Mouse (Mus musculus): ENCODE data around the gene Gm973. TPM values are rescaled to one million over a fixed set of nuclear protein-coding genes. Genes with fewer than 3 reads are reported as not detected.

Gm973 gene
- polyA plus RNA-seq, 1 experiment from 2014 or later, result 10.3 TPM

- Histone ChIP-seq H3K4me3 (replicated peaks; ENCODE audit: low read depth, low read length) (no peak overlapping the region), H3K9ac (replicated peaks; ENCODE audit: low read length) (no peak overlapping the region), H3K4me2 (ENCODE audit: low read length) (no peak overlapping the region), H3K9me3 (ENCODE audit: control insufficient read depth, low read length) (no peaks in the 10 kb centered on the region), H3K27me3 (ENCODE audit: control insufficient read depth, insufficient read depth, low read length) (no peaks in the 10 kb centered on the region), H3K27ac (replicated peaks; ENCODE audit: low read depth, low read length) (no peak overlapping the region), H3K36me3 (ENCODE audit: control insufficient read depth, insufficient read depth, low read length) (no peaks in the 10 kb centered on the region), H3K4me1 (ENCODE audit: control insufficient read depth, insufficient read depth, low read length) (no peaks in the 10 kb centered on the region)
- DNase-seq, result no peak
- 71% methylated on average over 5 of the region's 5 CpGs for WGBS
- ATAC-seq (ENCODE audit: low FRiP score, low TSS enrichment), result no peak
These were observed 92.9 kb downstream of the Gm973 start for GRCm38 (mm10) chr1:59608920-59609319.

- 86% methylated on average over 4 of the region's 4 CpGs for WGBS
- no peak overlapping the region for H3K9ac ChIP-seq (replicated peaks; ENCODE audit: low read length)
- ATAC-seq (ENCODE audit: low FRiP score, low TSS enrichment) (no peak), DNase-seq (no peak)
- H3K4me3 ChIP-seq (replicated peaks; ENCODE audit: low read depth, low read length), result no peak overlapping the region
- H3K4me1 ChIP-seq (ENCODE audit: control insufficient read depth, insufficient read depth, low read length), result no peaks in the 10 kb centered on the region
- no peak overlapping the region for H3K27ac ChIP-seq (replicated peaks; ENCODE audit: low read depth, low read length)
- H3K36me3 ChIP-seq (ENCODE audit: control insufficient read depth, insufficient read depth, low read length), result no peaks in the 10 kb centered on the region
- H3K27me3 ChIP-seq (ENCODE audit: control insufficient read depth, insufficient read depth, low read length), result no peaks in the 10 kb centered on the region
- no peaks in the 10 kb centered on the region for H3K9me3 ChIP-seq (ENCODE audit: control insufficient read depth, low read length)
- no peak overlapping the region for H3K4me2 ChIP-seq (ENCODE audit: low read length)
These were observed 93.4 kb downstream of the Gm973 start for GRCm38 (mm10) chr1:59609458-59609857.

- no peak for DNase-seq
- Histone ChIP-seq H3K9ac (replicated peaks; ENCODE audit: low read length) (no peak overlapping the region), H3K27me3 (ENCODE audit: control insufficient read depth, insufficient read depth, low read length) (no peaks in the 10 kb centered on the region), H3K4me2 (ENCODE audit: low read length) (no peak overlapping the region), H3K27ac (replicated peaks; ENCODE audit: low read depth, low read length) (no peak overlapping the region), H3K4me3 (replicated peaks; ENCODE audit: low read depth, low read length) (no peak overlapping the region), H3K9me3 (ENCODE audit: control insufficient read depth, low read length) (no peaks in the 10 kb centered on the region), H3K4me1 (ENCODE audit: control insufficient read depth, insufficient read depth, low read length) (no peaks in the 10 kb centered on the region), H3K36me3 (ENCODE audit: control insufficient read depth, insufficient read depth, low read length) (no peaks in the 10 kb centered on the region)
- ATAC-seq (ENCODE audit: low FRiP score, low TSS enrichment), result no peak
- 82% methylated on average over 10 of the region's 10 CpGs for WGBS
These were observed 93.8 kb downstream of the Gm973 start for GRCm38 (mm10) chr1:59609896-59610295.

- Histone ChIP-seq H3K36me3 (ENCODE audit: control insufficient read depth, insufficient read depth, low read length) (no peaks in the 10 kb centered on the region), H3K9ac (replicated peaks; ENCODE audit: low read length) (no peak overlapping the region), H3K27ac (replicated peaks; ENCODE audit: low read depth, low read length) (no peak overlapping the region), H3K9me3 (ENCODE audit: control insufficient read depth, low read length) (no peaks in the 10 kb centered on the region), H3K4me3 (replicated peaks; ENCODE audit: low read depth, low read length) (no peak overlapping the region), H3K4me2 (ENCODE audit: low read length) (no peak overlapping the region), H3K27me3 (ENCODE audit: control insufficient read depth, insufficient read depth, low read length) (no peaks in the 10 kb centered on the region), H3K4me1 (ENCODE audit: control insufficient read depth, insufficient read depth, low read length) (no peaks in the 10 kb centered on the region)
- 88% methylated on average over 3 of the region's 3 CpGs for WGBS
- ATAC-seq (ENCODE audit: low FRiP score, low TSS enrichment), result no peak
- no peak for DNase-seq
These were observed 94.9 kb downstream of the Gm973 start for GRCm38 (mm10) chr1:59610929-59611328.

GRCm38 (mm10) chr1:59613795-59614194, 97.7 kb downstream of the Gm973 start:
- H3K4me3 ChIP-seq (replicated peaks; ENCODE audit: low read depth, low read length), result no peak overlapping the region
- no peaks in the 10 kb centered on the region for H3K27me3 ChIP-seq (ENCODE audit: control insufficient read depth, insufficient read depth, low read length)
- H3K9ac ChIP-seq (replicated peaks; ENCODE audit: low read length), result no peak overlapping the region
- DNase-seq (peak; percentile 50), ATAC-seq (ENCODE audit: low FRiP score, low TSS enrichment) (no peak)
- no peak overlapping the region for H3K27ac ChIP-seq (replicated peaks; ENCODE audit: low read depth, low read length)
- 49% methylated on average over 6 of the region's 6 CpGs for WGBS
- H3K4me2 ChIP-seq (ENCODE audit: low read length), result no peak overlapping the region
- no peaks in the 10 kb centered on the region for H3K9me3 ChIP-seq (ENCODE audit: control insufficient read depth, low read length)
- no peaks in the 10 kb centered on the region for H3K36me3 ChIP-seq (ENCODE audit: control insufficient read depth, insufficient read depth, low read length)
- no peaks in the 10 kb centered on the region for H3K4me1 ChIP-seq (ENCODE audit: control insufficient read depth, insufficient read depth, low read length)

GRCm38 (mm10) chr1:59615021-59615420, 99.0 kb downstream of the Gm973 start:
- H3K9ac ChIP-seq (replicated peaks; ENCODE audit: low read length), result no peak overlapping the region
- WGBS, result 81% methylated on average over 2 of the region's 2 CpGs
- no peak for DNase-seq
- H3K27ac ChIP-seq (replicated peaks; ENCODE audit: low read depth, low read length), result no peak overlapping the region
- H3K4me2 ChIP-seq (ENCODE audit: low read length), result no peak overlapping the region
- no peaks in the 10 kb centered on the region for H3K4me1 ChIP-seq (ENCODE audit: control insufficient read depth, insufficient read depth, low read length)
- ATAC-seq (ENCODE audit: low FRiP score, low TSS enrichment), result no peak
- no peaks in the 10 kb centered on the region for H3K27me3 ChIP-seq (ENCODE audit: control insufficient read depth, insufficient read depth, low read length)
- no peaks in the 10 kb centered on the region for H3K9me3 ChIP-seq (ENCODE audit: control insufficient read depth, low read length)
- no peak overlapping the region for H3K4me3 ChIP-seq (replicated peaks; ENCODE audit: low read depth, low read length)
- no peaks in the 10 kb centered on the region for H3K36me3 ChIP-seq (ENCODE audit: control insufficient read depth, insufficient read depth, low read length)

- no peaks in the 10 kb centered on the region for H3K4me1 ChIP-seq (ENCODE audit: control insufficient read depth, insufficient read depth, low read length)
- ATAC-seq (ENCODE audit: low FRiP score, low TSS enrichment) (no peak), DNase-seq (no peak)
- no peaks in the 10 kb centered on the region for H3K36me3 ChIP-seq (ENCODE audit: control insufficient read depth, insufficient read depth, low read length)
- H3K27ac ChIP-seq (replicated peaks; ENCODE audit: low read depth, low read length), result no peak overlapping the region
- 94% methylated on average over 10 of the region's 10 CpGs for WGBS
- H3K4me2 ChIP-seq (ENCODE audit: low read length), result no peak overlapping the region
- no peaks in the 10 kb centered on the region for H3K9me3 ChIP-seq (ENCODE audit: control insufficient read depth, low read length)
- H3K4me3 ChIP-seq (replicated peaks; ENCODE audit: low read depth, low read length), result no peak overlapping the region
- H3K27me3 ChIP-seq (ENCODE audit: control insufficient read depth, insufficient read depth, low read length), result no peaks in the 10 kb centered on the region
- H3K9ac ChIP-seq (replicated peaks; ENCODE audit: low read length), result no peak overlapping the region
These were observed 103.1 kb downstream of the Gm973 start for GRCm38 (mm10) chr1:59619201-59619600.

GRCm38 (mm10) chr1:59623325-59624017, 107.4 kb downstream of the Gm973 start:
- H3K27me3 ChIP-seq (ENCODE audit: control insufficient read depth, insufficient read depth, low read length), result no peaks in the 10 kb centered on the region
- no peaks in the 10 kb centered on the region for H3K36me3 ChIP-seq (ENCODE audit: control insufficient read depth, insufficient read depth, low read length)
- no peaks in the 10 kb centered on the region for H3K9me3 ChIP-seq (ENCODE audit: control insufficient read depth, low read length)
- no peaks in the 10 kb centered on the region for H3K4me1 ChIP-seq (ENCODE audit: control insufficient read depth, insufficient read depth, low read length)
- no peak overlapping the region for H3K4me3 ChIP-seq (replicated peaks; ENCODE audit: low read depth, low read length)
- no peak overlapping the region for H3K4me2 ChIP-seq (ENCODE audit: low read length)
- ATAC-seq (ENCODE audit: low FRiP score, low TSS enrichment), result peak; percentile 74; the same call in 1 of the 2 replicates
- H3K9ac ChIP-seq (replicated peaks; ENCODE audit: low read length), result no peak overlapping the region
- 25% methylated on average over 5 of the region's 5 CpGs for WGBS
- peak; percentile 96 for DNase-seq
- H3K27ac ChIP-seq (replicated peaks; ENCODE audit: low read depth, low read length), result no peak overlapping the region

- no peak overlapping the region for H3K4me2 ChIP-seq (ENCODE audit: low read length)
- no peak overlapping the region for H3K4me3 ChIP-seq (replicated peaks; ENCODE audit: low read depth, low read length)
- H3K27ac ChIP-seq (replicated peaks; ENCODE audit: low read depth, low read length), result no peak overlapping the region
- no peaks in the 10 kb centered on the region for H3K4me1 ChIP-seq (ENCODE audit: control insufficient read depth, insufficient read depth, low read length)
- ATAC-seq (ENCODE audit: low FRiP score, low TSS enrichment) (no peak), DNase-seq (no peak)
- no peaks in the 10 kb centered on the region for H3K36me3 ChIP-seq (ENCODE audit: control insufficient read depth, insufficient read depth, low read length)
- H3K9me3 ChIP-seq (ENCODE audit: control insufficient read depth, low read length), result no peaks in the 10 kb centered on the region
- WGBS, result 77% methylated on average over 5 of the region's 5 CpGs
- H3K9ac ChIP-seq (replicated peaks; ENCODE audit: low read length), result no peak overlapping the region
- no peaks in the 10 kb centered on the region for H3K27me3 ChIP-seq (ENCODE audit: control insufficient read depth, insufficient read depth, low read length)
These were observed 109.3 kb downstream of the Gm973 start for GRCm38 (mm10) chr1:59625410-59625809.
